25 mouse cellular contexts compared by ENCODE assay signal in genomic region chr6:88019154-88019553, GRCm38 (mm10). TPM values are rescaled to one million over a fixed set of nuclear protein-coding genes. Genes with fewer than 3 reads are reported as not detected.
DNase-seq lines count a peak whose midpoint lies in the region; ATAC-seq and TF ChIP-seq lines count a peak whose summit lies in the region.
"Had no signal": no experiment of that assay in that cellular context is flagged by ENCODE, and none has a peak within 500 bp of the region (broad histone marks: within the 10 kb centered on the region; RNA-seq: fewer than 3 reads in every experiment).

No protein-coding gene starts in this region.

- no peaks in the 10 kb centered on the region for H3K9me3 ChIP-seq in embryonic facial prominence, embryonic 14.5 days (ENCODE audit: control insufficient read depth, low read length)
- no peaks in the 10 kb centered on the region for H3K9me3 ChIP-seq in embryonic facial prominence, embryonic 10.5 days
- H3K9me3 ChIP-seq in forebrain, embryonic 10.5 days = no peaks in the 10 kb centered on the region
- H3K9me3 ChIP-seq: embryonic facial prominence, embryonic 13.5 days; G1E; heart, embryonic 12.5 days; heart, embryonic 15.5 days; hindbrain, embryonic 15.5 days had no signal

- H3K79me2 ChIP-seq in C2C12 (ENCODE audit: control insufficient read depth, insufficient read depth) (peaks cover 100% of the 10 kb centered on the region), myocyte (ENCODE audit: control insufficient read depth, insufficient read depth) (peaks cover 98% of the 10 kb centered on the region)

- peak; percentile 47; the same call in 1 of the 2 replicates for ATAC-seq in embryonic facial prominence, embryonic 14.5 days (ENCODE audit: low read depth)
- ATAC-seq: forebrain, embryonic 14.5 days; forebrain, postnatal 0 days; Patski had no signal

- no peak overlapping the region for H3K4me2 ChIP-seq in embryonic facial prominence, embryonic 14.5 days (ENCODE audit: low read depth, low read length)
- peak overlapping the region; percentile 1 for H3K4me2 ChIP-seq in myocyte (ENCODE audit: low read depth)
- H3K4me2 ChIP-seq: embryonic facial prominence, embryonic 13.5 days; heart, embryonic 12.5 days; heart, embryonic 15.5 days; hindbrain, embryonic 15.5 days had no signal

- H3K9ac ChIP-seq in embryonic facial prominence, embryonic 14.5 days (ENCODE audit: low read depth, low read length) = no peak overlapping the region
- H3K9ac ChIP-seq: embryonic facial prominence, embryonic 13.5 days; forebrain, postnatal 0 days; heart, embryonic 12.5 days; heart, embryonic 15.5 days; hindbrain, embryonic 15.5 days had no signal

- WGBS in embryonic facial prominence, embryonic 14.5 days = 49% methylated on average over 2 of the region's 2 CpGs
- 77% methylated on average over 2 of the region's 2 CpGs for WGBS in embryonic facial prominence, embryonic 10.5 days
- WGBS in forebrain, embryonic 10.5 days = 84% methylated on average over 2 of the region's 2 CpGs

- H3K4me1 ChIP-seq in embryonic facial prominence, embryonic 14.5 days (ENCODE audit: control insufficient read depth, insufficient read depth, low read length) = peaks cover 7% of the 10 kb centered on the region; the same call in 1 of the 2 replicates
- H3K4me1 ChIP-seq in embryonic facial prominence, embryonic 10.5 days = peaks cover 7% of the 10 kb centered on the region
- no peaks in the 10 kb centered on the region for H3K4me1 ChIP-seq in forebrain, embryonic 10.5 days

- no peak overlapping the region for H3K4me3 ChIP-seq in embryonic facial prominence, embryonic 14.5 days (ENCODE audit: low read depth, low read length)
- no peak overlapping the region for H3K4me3 ChIP-seq in embryonic facial prominence, embryonic 10.5 days
- no peak overlapping the region for H3K4me3 ChIP-seq in layer of hippocampus, adult 2 months
- H3K4me3 ChIP-seq in C2C12 (ENCODE audit: insufficient read depth, poor library complexity, severe bottlenecking) (no peak overlapping the region), myocyte (no peak overlapping the region)
- no peak overlapping the region for H3K4me3 ChIP-seq in forebrain, embryonic 10.5 days
- H3K4me3 ChIP-seq: embryonic facial prominence, embryonic 13.5 days; heart, embryonic 12.5 days; heart, embryonic 15.5 days; hindbrain, embryonic 15.5 days had no signal

- H3K36me3 ChIP-seq in embryonic facial prominence, embryonic 14.5 days (ENCODE audit: control insufficient read depth, insufficient read depth, low read length) = 0 out of 2 replicates have a peak, but pooled peaks cover 3% of the 10 kb centered on the region
- H3K36me3 ChIP-seq in embryonic facial prominence, embryonic 10.5 days (replicated peaks) = peaks cover 30% of the 10 kb centered on the region
- H3K36me3 ChIP-seq in C2C12 (ENCODE audit: control insufficient read depth, insufficient read depth) = peaks cover 21% of the 10 kb centered on the region
- H3K36me3 ChIP-seq in myocyte (ENCODE audit: control insufficient read depth, insufficient read depth) = peaks cover 7% of the 10 kb centered on the region
- peaks cover 28% of the 10 kb centered on the region for H3K36me3 ChIP-seq in forebrain, embryonic 10.5 days (replicated peaks)
- H3K36me3 ChIP-seq: hindbrain, embryonic 15.5 days had no signal

- TF ChIP-seq POLR2A in myocyte (IDR thresholded peaks at IDR 0.05; ENCODE audit: insufficient read length, low read depth) = no peak

- DNase-seq in embryonic facial prominence, embryonic 14.5 days (ENCODE audit: low spot score) = peak; percentile 11
- no peak for DNase-seq in embryonic facial prominence, embryonic 10.5 days (ENCODE audit: low spot score)
- no peak for DNase-seq in layer of hippocampus, adult 2 months (ENCODE audit: low spot score in 2 of 2)
- no peak for DNase-seq in layer of hippocampus, adult 9-10 months (ENCODE audit: low spot score)
- DNase-seq in forebrain, embryonic 10.5 days (ENCODE audit: extremely low spot score, low spot score) = no peak
- DNase-seq: adrenal gland, postnatal 10 days; adrenal gland, postnatal 36 days; cerebellum, adult 9-10 months; cerebellum, postnatal 14 days; forebrain, postnatal 0 days; gastrocnemius, postnatal 10 days; gastrocnemius, postnatal 36 days; heart, adult 11 months; heart, postnatal 14 days; heart, postnatal 4 days had no signal

- H3ac ChIP-seq in C2C12 (ENCODE audit: control insufficient read depth, insufficient read length, low read depth) (no peak overlapping the region), myocyte (ENCODE audit: control insufficient read depth, insufficient read length) (no peak overlapping the region)

- peaks cover 91% of the 10 kb centered on the region for H3K79me3 ChIP-seq in C2C12 (ENCODE audit: low read depth)

- TF ChIP-seq CTCF in layer of hippocampus, adult 2 months (conservative IDR thresholded peaks at IDR 0.05) = no peak
- no peak for TF ChIP-seq CTCF in C2C12 (IDR thresholded peaks at IDR 0.05; ENCODE audit: control insufficient read depth, insufficient read depth, insufficient read length)

- no peaks in the 10 kb centered on the region for H3K27me3 ChIP-seq in embryonic facial prominence, embryonic 14.5 days (replicated peaks; ENCODE audit: control insufficient read depth, insufficient read depth, low read length)
- H3K27me3 ChIP-seq in embryonic facial prominence, embryonic 10.5 days (replicated peaks; ENCODE audit: low read depth, poor library complexity, severe bottlenecking) = no peaks in the 10 kb centered on the region
- H3K27me3 ChIP-seq in C2C12 (ENCODE audit: control insufficient read depth, insufficient read depth, insufficient read length) = no peaks in the 10 kb centered on the region
- H3K27me3 ChIP-seq in myocyte (ENCODE audit: control insufficient read depth, insufficient read depth, insufficient read length) = no peaks in the 10 kb centered on the region
- H3K27me3 ChIP-seq in forebrain, embryonic 10.5 days (ENCODE audit: poor library complexity, severe bottlenecking) = no peaks in the 10 kb centered on the region
- H3K27me3 ChIP-seq: CH12.LX; embryonic facial prominence, embryonic 13.5 days; heart, embryonic 12.5 days; heart, embryonic 15.5 days; hindbrain, embryonic 15.5 days; Patski had no signal

- H3K27ac ChIP-seq in embryonic facial prominence, embryonic 14.5 days (replicated peaks; ENCODE audit: low read depth, low read length) = no peak overlapping the region
- H3K27ac ChIP-seq in embryonic facial prominence, embryonic 10.5 days (replicated peaks) = no peak overlapping the region
- peak overlapping the region; percentile 2; the same call in 1 of the 2 replicates for H3K27ac ChIP-seq in layer of hippocampus, adult 2 months
- H3K27ac ChIP-seq in forebrain, embryonic 10.5 days = no peak overlapping the region
- H3K27ac ChIP-seq: hindbrain, embryonic 15.5 days had no signal

TF ChIP-seq in C2C12, 6 proteins besides CTCF, POLR2A, EP300 and RAD21:
- TF ChIP-seq MYOD1 (IDR thresholded peaks at IDR 0.05; ENCODE audit: control insufficient read depth, insufficient read length, low read depth) (peak; percentile 19), MAX (IDR thresholded peaks at IDR 0.05) (no peak), MYOG (IDR thresholded peaks at IDR 0.05; ENCODE audit: control insufficient read depth, extremely low read depth, insufficient read length) (no peak), CEBPB (IDR thresholded peaks at IDR 0.05; ENCODE audit: low read depth) (no peak), USF1 (IDR thresholded peaks at IDR 0.05; ENCODE audit: low read depth) (no peak), FOSL1 (IDR thresholded peaks at IDR 0.05; ENCODE audit: insufficient read depth, low read length, poor library complexity, severe bottlenecking) (no peak)

TF ChIP-seq in myocyte, 11 proteins besides CTCF, POLR2A, EP300 and RAD21:
- TF ChIP-seq MYOD1 (IDR thresholded peaks at IDR 0.05; ENCODE audit: control insufficient read depth in 1 of 3, insufficient read length in 2 of 3, low read depth in 2 of 3) = peak; percentile 65 to 88 (median 81)
- no peak for TF ChIP-seq REST (IDR thresholded peaks at IDR 0.05; ENCODE audit: insufficient read depth, insufficient read length)

RNA-seq across cellular contexts. Expression of gene Rab7, which starts 25.9 kb away (rescaled TPM):
- polyA plus RNA-seq in embryonic facial prominence, embryonic 14.5 days (2014; fragmentation: Nextera tagmentation; extraction: Ambion mirVana) = 240 and 244 TPM in 2 replicates
- 206 and 207 TPM in 2 replicates for polyA plus RNA-seq in embryonic facial prominence, embryonic 10.5 days (2016; fragmentation: Nextera tagmentation; extraction: Ambion mirVana)
- 100 to 1,000 TPM; 305 to 332 TPM for total RNA-seq in layer of hippocampus, adult 2 months (2021)
- polyA plus RNA-seq in C2C12 (2012; fragmentation: generic; extraction: Trizol) = 197 TPM
- 181 TPM for polyA plus RNA-seq in myocyte (2012; fragmentation: generic; extraction: Trizol)
- polyA plus RNA-seq in forebrain, embryonic 10.5 days (2016; fragmentation: Nextera tagmentation; extraction: Ambion mirVana) = 202 and 205 TPM in 2 replicates

RNA-seq across cellular contexts. Expression of gene H1fx, which starts 37.7 kb away (rescaled TPM):
- 28.7 and 33.0 TPM in 2 replicates for polyA plus RNA-seq in embryonic facial prominence, embryonic 14.5 days (2014; fragmentation: Nextera tagmentation; extraction: Ambion mirVana)
- 29.2 and 35.8 TPM in 2 replicates for polyA plus RNA-seq in embryonic facial prominence, embryonic 10.5 days (2016; fragmentation: Nextera tagmentation; extraction: Ambion mirVana)
- total RNA-seq in layer of hippocampus, adult 2 months (2021) = 10 to 100 TPM; 65.7 to 68.1 TPM
- 58.5 TPM for polyA plus RNA-seq in C2C12 (2012; fragmentation: generic; extraction: Trizol)
- 84.3 TPM for polyA plus RNA-seq in myocyte (2012; fragmentation: generic; extraction: Trizol)
- 20.1 and 20.3 TPM in 2 replicates for polyA plus RNA-seq in forebrain, embryonic 10.5 days (2016; fragmentation: Nextera tagmentation; extraction: Ambion mirVana)
- total RNA-seq: G1E had no signal
- polyA plus RNA-seq: G1E had no signal
